Mouse (Mus musculus) gastrocnemius, postnatal 14 days (tissue): ENCODE results near the gene Elf4. TPM values are rescaled to one million over a fixed set of nuclear protein-coding genes. Genes with fewer than 3 reads are reported as not detected.

Source experiments
- DNase-seq: peaks from one replicate; pipeline ENCODE4 v3.0.0; 2021; ENCODE audit warnings: mixed read lengths
- intact Hi-C: fragments of 180-260 bp; cut with DNase I; formaldehyde crosslinking; loops from one replicate; pipeline ENCODE4 v1.15.1; 2025; ENCODE audit warnings: low total_unique reads
- total RNA-seq, 2 experiments: library from RNA; stranded (reverse); gene quantifications; 2 replicates each; pipeline ENCODE4 v1.2.3; 2021

The Elf4 gene
- total RNA-seq, 2 experiments from 2014 or later, result 3.9 to 4.7 TPM

DNA sequence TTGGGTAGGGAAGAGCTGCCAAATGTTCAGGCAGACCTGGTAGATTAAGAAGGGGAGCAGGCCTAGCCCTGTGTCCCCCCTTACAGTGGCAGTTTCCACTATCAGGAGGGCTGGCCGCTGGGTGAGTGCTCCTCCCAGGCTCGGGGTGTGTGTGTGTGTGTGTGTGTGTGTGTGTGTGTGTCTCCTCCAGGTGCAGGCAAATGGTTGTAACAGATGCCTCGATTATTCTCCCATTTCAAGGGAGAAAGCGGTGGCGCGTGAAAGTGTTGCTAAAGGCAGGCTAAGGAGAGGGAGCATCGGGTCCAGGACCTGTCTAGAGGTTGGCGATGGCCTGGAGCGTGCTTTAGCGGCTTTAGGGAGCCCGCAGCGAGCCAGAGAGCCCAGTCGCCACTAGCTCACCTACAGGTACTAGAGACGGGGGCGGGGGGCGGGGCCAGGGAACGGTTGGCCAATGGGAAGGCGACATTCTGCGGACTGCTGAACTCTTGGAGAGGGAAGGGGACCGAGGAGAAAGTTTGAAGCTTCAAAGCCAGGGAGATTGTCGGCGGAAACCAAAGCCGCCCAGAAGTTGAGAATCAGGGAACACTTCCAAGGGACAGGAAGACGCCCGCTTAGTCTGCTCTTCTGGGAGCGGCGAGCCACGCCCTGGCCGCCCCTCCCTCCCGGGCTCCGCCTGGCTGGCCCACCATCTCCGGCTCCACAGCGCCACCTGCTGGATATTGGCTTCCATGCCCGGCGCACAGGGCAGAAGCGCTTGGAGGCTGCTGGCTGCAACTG lies 53.1 kb downstream of the Elf4 start:
- intact Hi-C loops, result loop anchor here (10.0 kb wide), 1 partner anchor 125 kb away; no protein-coding TSS in a partner anchor

DNA sequence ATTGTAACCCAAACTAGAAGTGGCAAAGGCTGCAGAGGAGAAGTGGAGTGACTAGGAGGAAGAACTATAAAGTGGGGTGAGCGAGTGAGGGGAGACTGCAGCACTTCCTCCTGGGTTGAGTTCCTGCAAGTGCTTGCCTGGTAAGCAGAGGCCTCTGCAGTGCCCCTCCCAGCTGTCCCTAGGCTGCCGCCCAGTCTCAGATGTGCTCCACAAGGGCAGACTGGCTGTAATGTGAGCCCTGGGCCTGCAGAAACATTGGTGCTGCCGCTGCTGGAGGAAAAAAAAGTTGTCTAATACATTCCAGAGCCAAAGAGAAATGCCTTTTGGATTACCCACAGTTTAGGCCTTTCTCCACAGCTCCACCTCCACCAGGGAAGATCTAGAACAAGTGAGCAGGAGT lies 57.8 kb downstream of the Elf4 start:
- intact Hi-C loops, result no loop called here
- DNase-seq, result peak; percentile 56

More for the DNA sequence above, 53.1 kb downstream of the Elf4 start:
- DNase-seq, result peak; percentile 89

DNA sequence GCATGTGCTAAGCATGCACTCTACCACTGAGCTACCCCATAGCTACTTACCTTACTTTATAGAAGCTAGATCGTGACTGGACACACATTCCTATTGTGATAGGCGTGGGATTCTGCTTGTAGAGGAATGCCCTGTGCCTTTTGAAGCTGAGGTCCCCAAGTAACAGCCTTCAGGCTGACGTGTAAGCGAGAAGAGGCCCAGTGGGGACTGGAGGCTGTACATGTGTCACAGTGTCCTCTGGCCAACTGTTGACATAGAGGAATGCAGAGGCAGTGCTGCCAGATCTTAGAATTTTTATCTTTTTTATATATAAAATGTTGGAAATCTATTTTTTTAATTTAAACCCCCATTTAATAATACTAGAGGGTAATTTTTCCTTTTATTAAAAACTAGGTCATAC lies 62.9 kb downstream of the Elf4 start:
- DNase-seq, result no peak
- intact Hi-C loops, result no loop called here

DNA sequence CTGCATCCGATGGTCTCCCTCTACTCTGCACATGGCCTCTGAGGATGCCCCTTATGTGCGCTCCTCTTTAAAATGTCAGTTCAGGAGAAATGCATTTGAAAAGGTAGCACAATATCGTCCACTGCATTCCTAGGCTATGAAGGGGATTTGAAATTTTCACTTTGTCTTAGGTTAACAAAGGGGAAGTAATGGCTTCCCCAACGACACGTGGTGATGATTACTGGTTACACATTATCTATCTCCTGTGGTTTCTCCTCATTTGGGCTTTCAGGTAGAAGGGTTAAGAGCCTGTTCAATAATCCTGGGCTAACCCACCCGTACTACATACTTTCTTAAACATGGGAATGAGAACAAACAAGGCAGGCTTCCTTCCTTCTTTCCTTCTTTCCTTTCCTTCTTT lies 73.6 kb downstream of the Elf4 start:
- intact Hi-C loops, result loop anchor here (10.0 kb wide), 2 partner anchors 115 to 395 kb away; no protein-coding TSS in a partner anchor
- DNase-seq, result no peak

DNA sequence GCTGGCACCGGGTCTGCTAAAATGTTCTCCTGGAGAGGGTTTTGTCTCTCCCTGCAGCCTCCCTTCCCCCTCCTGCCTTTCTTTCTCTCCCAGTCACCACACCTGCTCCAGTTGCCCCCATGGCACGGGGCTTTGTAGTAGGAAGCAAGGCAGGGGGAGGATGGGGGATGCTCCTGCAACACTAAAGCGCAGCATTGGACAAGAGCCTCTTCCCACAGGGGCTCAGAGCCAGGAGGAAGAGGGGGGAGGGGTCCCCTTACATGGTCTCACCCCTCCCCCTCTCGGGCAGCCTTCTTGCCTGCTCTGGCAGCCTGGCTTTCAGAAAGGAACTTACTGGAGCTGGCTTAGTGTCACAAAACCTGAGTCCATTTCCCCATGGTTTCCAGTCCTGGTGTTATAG lies 77.0 kb downstream of the Elf4 start:
- intact Hi-C loops, result loop anchor here (10.0 kb wide), 2 partner anchors 111 to 391 kb away; no protein-coding TSS in a partner anchor
- DNase-seq, result no peak

DNA sequence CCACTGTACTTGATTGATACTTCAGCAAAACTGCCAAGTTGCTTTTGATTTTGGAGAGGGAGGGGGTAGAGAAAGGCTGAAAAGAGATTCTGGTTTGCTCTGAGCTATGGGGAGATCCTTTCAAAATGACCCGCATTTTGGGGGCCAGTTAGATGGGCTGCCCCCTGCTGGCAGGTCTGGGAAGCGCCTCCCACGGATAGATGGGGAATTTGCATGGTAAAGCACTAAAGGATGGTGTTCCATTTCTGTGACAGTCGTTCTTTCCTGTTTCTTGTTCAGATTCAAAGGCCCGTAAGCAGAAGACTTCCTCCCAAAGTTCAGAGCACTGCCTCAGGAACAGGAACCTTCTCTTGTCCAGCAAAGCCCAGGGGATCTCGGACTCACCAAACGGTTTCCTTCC lies 79.3 kb downstream of the Elf4 start:
- DNase-seq, result peak; percentile 38
- intact Hi-C loops, result loop anchor here (10.0 kb wide), 2 partner anchors 109 to 389 kb away; no protein-coding TSS in a partner anchor

DNA sequence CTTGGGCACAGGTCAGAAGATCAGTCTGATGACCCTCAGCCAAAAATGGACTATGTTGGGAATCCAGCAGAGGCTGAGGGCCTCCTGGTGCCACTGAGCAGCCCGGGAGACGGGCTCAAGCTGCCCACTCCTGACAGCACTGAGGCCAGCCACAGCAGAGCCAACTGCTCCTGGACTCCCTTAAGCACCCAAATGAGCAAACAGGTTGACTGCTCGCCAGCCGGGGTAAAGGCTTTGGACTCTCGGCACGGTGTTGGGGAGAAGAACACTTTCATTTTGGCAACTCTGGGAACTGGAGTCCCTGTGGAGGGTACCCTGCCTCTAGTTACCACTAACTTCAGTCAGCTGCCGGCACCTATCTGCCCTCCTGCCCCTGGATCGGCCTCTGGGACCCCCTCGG lies 95.1 kb downstream of the Elf4 start:
- DNase-seq, result no peak
- intact Hi-C loops, result no loop called here

DNA sequence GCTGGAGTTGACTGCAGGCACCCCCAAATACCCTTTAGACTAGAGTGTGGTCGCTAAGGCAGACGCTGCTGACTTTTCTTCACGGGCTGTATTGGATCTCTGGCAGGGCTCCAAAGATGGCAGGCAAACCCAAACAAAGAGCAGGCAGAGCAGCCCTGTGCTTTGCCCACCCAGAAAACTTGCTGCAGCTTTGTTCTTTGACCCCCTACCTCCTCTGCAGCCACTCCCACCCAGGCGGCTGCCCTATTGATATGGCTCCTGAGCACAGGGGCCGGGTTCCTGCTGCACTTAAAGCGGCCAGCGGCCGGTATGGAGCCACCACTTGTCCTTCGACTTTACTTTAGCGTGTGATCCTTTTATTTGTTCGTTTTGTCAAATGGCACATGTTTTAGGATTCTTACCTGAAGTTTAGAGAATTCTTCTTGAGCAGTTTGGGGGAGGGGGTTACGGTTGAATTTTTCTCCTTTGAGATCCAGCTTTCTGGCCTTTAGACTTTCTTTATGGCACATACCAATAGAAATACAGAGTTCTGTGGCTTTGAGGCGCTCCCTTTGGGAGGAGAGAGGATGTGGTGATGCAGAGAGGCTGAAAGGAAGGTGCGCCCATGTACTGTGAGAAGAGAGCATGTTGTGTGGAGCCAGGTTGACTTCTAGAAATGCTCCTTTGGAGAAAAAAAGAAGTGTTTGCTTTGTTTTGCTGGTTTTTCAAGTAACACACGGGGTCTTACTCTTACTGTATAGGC lies 96.9 kb downstream of the Elf4 start:
- DNase-seq, result no peak
- intact Hi-C loops, result no loop called here

Other genes starting within 250 kb of the Elf4 start
- 10 to 100 TPM; 11.5 to 15.0 TPM for gene Utp14a, start 206.3 kb downstream of the Elf4 start, total RNA-seq
- 1 to 10 TPM; 5.5 to 8.4 TPM for gene Bcorl1, start 121.8 kb downstream of the Elf4 start, total RNA-seq
- gene Aifm1, start 50.4 kb upstream of the Elf4 start, total RNA-seq, result 10 to 100 TPM; 46.3 to 53.6 TPM
- under 1 TPM in 1 of 2 experiments, not detected in 1; 0.53 TPM for gene Rab33a, start 56.2 kb upstream of the Elf4 start, total RNA-seq
- gene Zfp280c, start 131.4 kb upstream of the Elf4 start, total RNA-seq, result 1 to 10 TPM; 6.6 to 6.7 TPM
- 1 to 10 TPM; 1.7 TPM for gene Slc25a14, start 160.3 kb upstream of the Elf4 start, total RNA-seq
- not detected for gene Gpr119, start 211.3 kb upstream of the Elf4 start, total RNA-seq
- 1 to 10 TPM; 1.3 to 1.6 TPM for gene Rbmx2, start 231.9 kb upstream of the Elf4 start, total RNA-seq